Mouse (Mus musculus): Measurements from ENCODE around the gene Zc3h14. TPM values are rescaled to one million over a fixed set of nuclear protein-coding genes. Genes with fewer than 3 reads are reported as not detected.

Zc3h14 gene
- total RNA-seq, 2 experiments from 2014 or later, result 61.4 to 62.6 TPM

DNA sequence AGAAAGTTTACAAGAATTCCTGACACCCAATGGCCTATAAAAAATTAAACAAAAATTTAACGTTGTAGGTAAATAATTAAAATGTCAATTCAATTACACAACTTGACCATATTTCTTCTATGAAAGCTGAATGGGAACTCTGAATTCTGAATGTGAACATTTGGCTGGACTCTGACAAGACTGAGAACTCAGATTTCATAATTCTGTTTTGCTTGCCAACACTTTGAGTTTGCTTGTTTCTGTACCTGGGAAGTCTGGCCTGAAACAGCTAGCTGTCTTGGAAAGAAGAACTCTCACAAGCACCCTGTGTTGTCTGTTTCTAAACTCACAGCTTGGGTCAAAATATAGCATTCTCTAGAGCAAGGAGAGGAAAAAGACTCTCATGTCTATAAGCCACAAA, 87.1 kb downstream of the Zc3h14 start:
- DNase-seq (ENCODE audit: low spot score), result no peak
- intact Hi-C loops (cut with DNase I), result no loop called here

DNA sequence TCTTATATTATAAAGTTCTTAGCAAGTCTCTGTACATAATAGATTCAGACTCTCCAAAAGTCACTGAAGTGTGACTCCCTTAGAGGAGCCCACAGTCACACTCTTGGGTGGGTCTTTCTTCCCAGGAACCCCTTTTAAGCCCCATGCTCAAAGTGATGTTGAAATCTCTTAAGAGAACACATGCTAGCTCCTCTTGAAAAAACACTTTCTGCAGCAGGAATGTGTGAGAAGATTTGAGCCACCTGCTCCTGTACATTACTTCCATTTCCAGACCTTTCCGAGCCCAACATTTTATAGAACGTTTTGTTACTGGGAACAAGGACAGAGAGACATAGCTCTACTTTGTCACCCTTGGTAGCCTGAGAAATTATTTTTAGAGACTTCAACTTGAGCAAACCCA, 88.1 kb downstream of the Zc3h14 start:
- no peak for DNase-seq (ENCODE audit: low spot score)
- intact Hi-C loops (cut with DNase I), result no loop called here

DNA sequence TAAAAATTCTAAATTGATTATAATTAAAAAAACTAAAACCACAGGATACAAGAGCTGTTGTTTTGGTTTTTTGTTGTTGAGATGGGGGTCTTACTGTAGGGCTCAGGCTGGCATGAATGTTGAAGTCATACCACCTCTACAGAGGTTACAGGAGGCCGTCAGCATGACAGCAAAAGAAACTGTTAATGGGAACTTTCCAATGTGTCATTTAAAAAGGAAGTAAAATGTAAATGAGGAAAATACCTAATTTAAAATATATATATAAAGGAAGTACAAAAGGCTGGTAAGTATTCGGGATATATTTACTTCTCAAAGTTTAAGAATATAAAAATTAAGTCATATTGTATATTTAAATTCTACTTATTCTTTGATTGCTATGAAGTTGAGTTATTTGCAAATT, 88.7 kb downstream of the Zc3h14 start:
- intact Hi-C loops (cut with DNase I), result no loop called here
- DNase-seq (ENCODE audit: low spot score), result no peak

Other genes with a start within 250 kb of the Zc3h14 start
- not detected for gene Kcnk10, start 168.7 kb upstream of the Zc3h14 start, total RNA-seq (2021)
- gene Spata7, start 118.8 kb upstream of the Zc3h14 start, total RNA-seq (2021), result 1 to 10 TPM; 5.3 to 6.9 TPM
- gene Ptpn21, start 9.6 kb upstream of the Zc3h14 start, total RNA-seq (2021), result 10 to 100 TPM; 29.6 to 31.6 TPM
- gene Eml5, start 154.5 kb downstream of the Zc3h14 start, total RNA-seq (2021), result 1 to 10 TPM; 3.2 to 3.3 TPM
- 1 to 10 TPM; 3.9 to 5.2 TPM for gene Ttc8, start 173.6 kb downstream of the Zc3h14 start, total RNA-seq (2021)

All from heart, postnatal 25 days (tissue).